Comparison of ENCODE assay signal across 8 mouse cellular contexts in genomic region chr2:132028894-132029605, GRCm38 (mm10). TPM values are rescaled to one million over a fixed set of nuclear protein-coding genes. Genes with fewer than 3 reads are reported as not detected.
DNase-seq lines count a peak whose midpoint lies in the region; ATAC-seq and TF ChIP-seq lines count a peak whose summit lies in the region.

No protein-coding gene starts in this region.

- peak overlapping the region; percentile 81 for H3K27ac ChIP-seq in forebrain, embryonic 16.5 days (ENCODE audit: low read length)
- 0 out of 2 replicates have a peak overlapping the region, but pooled peaks have one; percentile 11 for H3K27ac ChIP-seq in intestine, embryonic 14.5 days (ENCODE audit: low read depth)
- H3K27ac ChIP-seq in liver, postnatal 0 days (ENCODE audit: low read depth), result peak overlapping the region; percentile 87
- no peak overlapping the region for H3K27ac ChIP-seq in neural tube, embryonic 11.5 days (ENCODE audit: low read depth, low read length)

- WGBS in forebrain, embryonic 16.5 days, result under 1% methylated on average over 36 of the region's 36 CpGs
- WGBS in intestine, embryonic 14.5 days, result 1% methylated on average over 36 of the region's 36 CpGs
- under 1% methylated on average over 36 of the region's 36 CpGs for WGBS in liver, postnatal 0 days (ENCODE audit: insufficient replicate concordance)
- WGBS in neural tube, embryonic 11.5 days, result under 1% methylated on average over 36 of the region's 36 CpGs

- no peaks in the 10 kb centered on the region for H3K9me3 ChIP-seq in forebrain, embryonic 16.5 days (ENCODE audit: control insufficient read depth, low read length)
- no peaks in the 10 kb centered on the region for H3K9me3 ChIP-seq in intestine, embryonic 14.5 days (ENCODE audit: control insufficient read depth, low read length)
- H3K9me3 ChIP-seq in liver, postnatal 0 days (ENCODE audit: low read length), result no peaks in the 10 kb centered on the region
- no peaks in the 10 kb centered on the region for H3K9me3 ChIP-seq in neural tube, embryonic 11.5 days (ENCODE audit: control insufficient read depth, low read length)

- peaks cover 29% of the 10 kb centered on the region for H3K4me1 ChIP-seq in forebrain, embryonic 16.5 days (replicated peaks; ENCODE audit: control insufficient read depth, insufficient read depth, low read length)
- peaks cover 11% of the 10 kb centered on the region; the same call in 1 of the 2 replicates for H3K4me1 ChIP-seq in intestine, embryonic 14.5 days (replicated peaks; ENCODE audit: control insufficient read depth, insufficient read depth, low read length)
- peaks cover 16% of the 10 kb centered on the region for H3K4me1 ChIP-seq in liver, postnatal 0 days (ENCODE audit: insufficient read depth)
- peaks cover 6% of the 10 kb centered on the region; the same call in 1 of the 2 replicates for H3K4me1 ChIP-seq in neural tube, embryonic 11.5 days (ENCODE audit: control insufficient read depth, insufficient read depth, low read length)

- H3K4me2 ChIP-seq in forebrain, embryonic 16.5 days (ENCODE audit: low read length), result peak overlapping the region; percentile 86
- peak overlapping the region; percentile 95 for H3K4me2 ChIP-seq in intestine, embryonic 14.5 days (ENCODE audit: low read length)
- peak overlapping the region; percentile 85 for H3K4me2 ChIP-seq in liver, postnatal 0 days (ENCODE audit: low read depth, low read length)
- H3K4me2 ChIP-seq in neural tube, embryonic 11.5 days (ENCODE audit: low read depth), result peak overlapping the region; percentile 93

- DNase-seq in layer of hippocampus, adult 11-12 months (ENCODE audit: low spot score), result peak; percentile 46
- no peak for DNase-seq in layer of hippocampus, adult 18-20 months (ENCODE audit: low spot score in 2 of 2)
- peak; percentile 49 for DNase-seq in adrenal gland, postnatal 10 days
- DNase-seq in intestine, embryonic 14.5 days (ENCODE audit: low spot score), result peak; percentile 76
- DNase-seq in liver, postnatal 0 days, result peak; percentile 65
- DNase-seq in neural tube, embryonic 11.5 days (ENCODE audit: low spot score), result peak; percentile 53
- DNase-seq in thymus, postnatal 14 days, result peak; percentile 80

- ATAC-seq in forebrain, embryonic 16.5 days, result peak; percentile 19
- ATAC-seq in intestine, embryonic 14.5 days (replicated peaks; ENCODE audit: low FRiP score, low TSS enrichment, low read depth), result peak; percentile 42
- peak; percentile 75 for ATAC-seq in liver, postnatal 0 days
- ATAC-seq in neural tube, embryonic 11.5 days (ENCODE audit: insufficient read depth, low FRiP score, low TSS enrichment), result peak; percentile 39

- no peaks in the 10 kb centered on the region for H3K27me3 ChIP-seq in forebrain, embryonic 16.5 days (replicated peaks; ENCODE audit: control insufficient read depth, insufficient read depth, low read length)
- peaks cover 16% of the 10 kb centered on the region for H3K27me3 ChIP-seq in intestine, embryonic 14.5 days (replicated peaks; ENCODE audit: control insufficient read depth, insufficient read depth, low read length)
- peaks cover 19% of the 10 kb centered on the region; the same call in 1 of the 2 replicates for H3K27me3 ChIP-seq in liver, postnatal 0 days (ENCODE audit: insufficient read depth, low read length)
- H3K27me3 ChIP-seq in neural tube, embryonic 11.5 days (ENCODE audit: control insufficient read depth, insufficient read depth, low read length), result no peaks in the 10 kb centered on the region

- peak overlapping the region; percentile 71 for H3K4me3 ChIP-seq in forebrain, embryonic 16.5 days (replicated peaks; ENCODE audit: low read length)
- H3K4me3 ChIP-seq in intestine, embryonic 14.5 days (ENCODE audit: low read depth, low read length), result peak overlapping the region; percentile 52
- H3K4me3 ChIP-seq in liver, postnatal 0 days (ENCODE audit: low read depth, low read length), result peak overlapping the region; percentile 64
- H3K4me3 ChIP-seq in neural tube, embryonic 11.5 days (ENCODE audit: low read depth, low read length), result peak overlapping the region; percentile 59

- H3K9ac ChIP-seq in forebrain, embryonic 16.5 days (replicated peaks; ENCODE audit: low read depth, low read length), result peak overlapping the region; percentile 82
- peak overlapping the region; percentile 45 for H3K9ac ChIP-seq in intestine, embryonic 14.5 days (ENCODE audit: low read length)
- H3K9ac ChIP-seq in liver, postnatal 0 days (replicated peaks), result peak overlapping the region; percentile 65
- peak overlapping the region; percentile 72 for H3K9ac ChIP-seq in neural tube, embryonic 11.5 days (ENCODE audit: low read length)

- H3K36me3 ChIP-seq in forebrain, embryonic 16.5 days (ENCODE audit: control insufficient read depth, insufficient read depth), result no peaks in the 10 kb centered on the region
- H3K36me3 ChIP-seq in intestine, embryonic 14.5 days (ENCODE audit: control insufficient read depth, insufficient read depth, low read length), result no peaks in the 10 kb centered on the region
- no peaks in the 10 kb centered on the region for H3K36me3 ChIP-seq in liver, postnatal 0 days (replicated peaks; ENCODE audit: insufficient read depth, low read length)
- H3K36me3 ChIP-seq in neural tube, embryonic 11.5 days (ENCODE audit: control insufficient read depth, insufficient read depth, low read length), result no peaks in the 10 kb centered on the region

- no peak for TF ChIP-seq EP300 in liver, postnatal 0 days (IDR thresholded peaks at IDR 0.05; ENCODE audit: low read depth)

- no peak for TF ChIP-seq CTCF in liver, postnatal 0 days (IDR thresholded peaks at IDR 0.05; ENCODE audit: low read depth)

RNA-seq across cellular contexts. Expression of gene Rassf2, which starts 1.0 kb away (rescaled TPM):
- total RNA-seq in layer of hippocampus, adult 18-20 months (2021), result 10 to 100 TPM; 45.5 to 52.1 TPM
- total RNA-seq in adrenal gland, postnatal 10 days (2021), result 10 to 100 TPM; 14.6 to 15.1 TPM
- polyA plus RNA-seq in forebrain, embryonic 16.5 days (2015; fragmentation: Nextera tagmentation; extraction: Ambion mirVana), result 27.4 and 32.1 TPM in 2 replicates
- polyA plus RNA-seq in intestine, embryonic 14.5 days (2014; fragmentation: Nextera tagmentation; extraction: Ambion mirVana), result 12.0 and 12.6 TPM in 2 replicates
- polyA plus RNA-seq in liver, postnatal 0 days (2015; fragmentation: Nextera tagmentation; extraction: Ambion mirVana), result 1.9 and 3.0 TPM in 2 replicates
- 26.0 and 27.8 TPM in 2 replicates for polyA plus RNA-seq in neural tube, embryonic 11.5 days (2014; fragmentation: Nextera tagmentation; extraction: Ambion mirVana)

Comparison
In these comparisons a context has a peak if more than half of its experiments do, and no peak if none do; other contexts are left out.
1. DNase-seq: peak in layer of hippocampus, adult 11-12 months (single experiment), adrenal gland, postnatal 10 days (single experiment), intestine, embryonic 14.5 days (single experiment), liver, postnatal 0 days (single experiment), neural tube, embryonic 11.5 days (single experiment) and thymus, postnatal 14 days (single experiment); none in layer of hippocampus, adult 18-20 months (0 of 2).
2. ATAC-seq: peak in every context shown above with its lines; median percentile 75 in liver, postnatal 0 days; 42 in intestine, embryonic 14.5 days; 39 in neural tube, embryonic 11.5 days; 19 in forebrain, embryonic 16.5 days.
3. Peak in every context shown above with its lines, with median percentiles within 50 percentile points of each other: H3K4me2 ChIP-seq, H3K4me3 ChIP-seq and H3K9ac ChIP-seq.